Mouse (Mus musculus): ENCODE measurements at regions not wholly inside any gene's neighbourhood (a gene's known extent, or its start where the extent isn't known, plus 50 kb on each side); places are given as distances from the start of the nearest gene placed in this dataset.
"Not testable (repeated sequence)": the region's sequence is repeated elsewhere in the genome, so short reads cannot be mapped to it uniquely, and the experiment has no call there.

DNA sequence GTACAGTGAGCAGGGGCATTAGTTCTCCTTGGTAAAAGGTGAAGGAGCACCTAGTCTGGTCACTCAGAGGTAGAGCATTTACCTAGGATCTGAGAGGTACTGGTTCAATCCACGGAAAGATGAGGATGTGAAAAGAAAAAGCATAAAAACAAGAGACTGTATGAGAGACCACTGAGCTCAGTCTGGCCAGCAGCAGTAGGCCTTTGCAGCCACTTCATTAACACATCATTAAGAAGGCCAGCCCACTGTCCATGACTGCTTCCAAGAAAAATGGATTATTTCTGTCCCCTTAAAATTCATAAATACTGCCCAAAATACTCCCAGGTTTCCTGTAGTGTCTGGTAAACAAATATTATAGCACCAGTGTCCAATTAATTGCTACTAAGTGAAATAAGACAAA lies 499.3 kb upstream of the 4930578C19Rik start:
- no peak for DNase-seq (ENCODE audit: low spot score)

GRCm38 (mm10) chrX:18942612-18943011 lies 481.4 kb upstream of the 4930578C19Rik start:
- DNase-seq (ENCODE audit: low spot score), result no peak

DNA sequence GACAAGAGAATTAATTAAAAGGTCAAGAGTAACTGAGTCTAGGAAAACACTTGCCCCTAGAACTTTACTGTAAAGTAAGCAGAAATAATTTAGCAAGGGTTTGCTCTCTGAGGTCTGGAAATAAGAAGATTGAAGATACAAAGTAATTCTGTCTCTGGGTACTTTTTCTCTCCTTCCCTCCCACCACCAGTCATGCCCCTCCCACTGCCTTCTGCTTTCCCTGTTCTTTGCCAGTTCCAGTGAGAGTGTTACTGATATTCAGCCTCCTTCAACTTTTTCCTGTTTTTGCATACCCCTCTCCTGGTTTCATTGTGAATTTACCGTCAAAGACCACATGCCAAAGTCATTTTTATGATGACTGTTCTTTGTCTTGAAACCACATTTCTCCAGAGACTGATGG lies 472.1 kb upstream of the 4930578C19Rik start:
- peak; percentile 4 for DNase-seq (ENCODE audit: low spot score)

DNA sequence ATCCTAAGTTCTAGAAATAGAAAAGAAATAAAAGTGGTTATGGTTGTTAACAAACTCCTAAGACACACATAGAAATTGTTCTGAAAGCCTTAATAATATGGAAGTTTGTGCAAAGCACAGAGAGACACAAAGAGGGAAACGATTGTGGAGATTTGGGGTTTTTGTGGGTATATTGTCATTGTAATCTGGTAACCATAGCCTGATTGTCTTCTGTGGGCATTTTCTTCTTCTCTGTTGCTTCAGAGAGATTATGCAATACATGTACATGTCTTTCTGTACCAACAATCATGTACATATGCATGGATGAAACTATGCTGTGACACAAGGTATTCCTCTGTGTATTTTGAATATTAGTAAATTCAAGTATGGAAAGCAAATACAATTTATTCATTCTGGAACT lies 461.9 kb upstream of the 4930578C19Rik start:
- no peak for DNase-seq (ENCODE audit: low spot score)

GRCm38 (mm10) chrX:18921366-18922092 lies 460.3 kb upstream of the 4930578C19Rik start:
- no peak for DNase-seq (ENCODE audit: low spot score)

DNA sequence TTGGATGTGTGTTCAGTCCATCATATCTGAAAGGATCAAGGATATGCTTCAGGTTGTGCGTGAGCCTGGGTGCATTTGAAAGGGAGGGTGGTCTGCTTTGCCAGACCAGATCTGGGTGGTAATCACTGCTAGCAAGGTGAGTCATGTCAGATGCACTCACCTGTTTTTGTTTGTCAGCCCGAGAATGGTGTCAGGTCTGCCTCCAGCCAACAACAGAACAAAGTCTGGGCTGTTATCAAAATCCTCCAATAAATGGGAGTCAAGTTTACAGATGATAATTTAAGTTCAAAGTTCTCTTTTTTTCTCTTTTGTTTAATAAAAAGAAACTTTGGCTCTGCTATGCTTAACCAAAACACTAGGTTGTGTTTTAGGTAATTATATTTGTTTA lies 421.6 kb upstream of the 4930578C19Rik start:
- DNase-seq (ENCODE audit: low spot score), result no peak

GRCm38 (mm10) chrX:18882088-18882783 lies 421.0 kb upstream of the 4930578C19Rik start:
- DNase-seq (ENCODE audit: low spot score), result no peak

GRCm38 (mm10) chrX:18875734-18876133 lies 414.5 kb upstream of the 4930578C19Rik start:
- no peak for DNase-seq (ENCODE audit: low spot score)

DNA sequence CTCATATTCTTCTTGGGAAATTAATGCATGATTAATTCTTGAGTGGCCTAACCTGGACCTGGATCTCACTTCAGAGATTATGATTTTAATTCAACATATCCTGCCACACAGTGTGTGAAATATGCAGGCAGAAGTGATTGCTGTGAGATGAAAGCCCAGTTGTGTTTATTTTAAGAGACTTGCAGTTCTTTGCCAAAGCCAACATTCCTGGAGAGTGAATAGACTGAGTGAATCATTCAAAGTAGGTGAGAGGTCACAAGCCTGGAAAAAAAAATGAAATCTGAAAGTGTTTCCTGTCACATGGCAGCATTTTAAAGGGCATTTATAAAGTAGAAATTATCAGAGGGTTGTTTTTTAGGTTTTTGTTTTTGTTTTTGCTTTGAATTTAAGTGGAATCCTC lies 412.9 kb upstream of the 4930578C19Rik start:
- no peak for DNase-seq (ENCODE audit: low spot score)

GRCm38 (mm10) chrX:18838668-18839067 lies 377.5 kb upstream of the 4930578C19Rik start:
- DNase-seq (ENCODE audit: low spot score), result peak; percentile 4

DNA sequence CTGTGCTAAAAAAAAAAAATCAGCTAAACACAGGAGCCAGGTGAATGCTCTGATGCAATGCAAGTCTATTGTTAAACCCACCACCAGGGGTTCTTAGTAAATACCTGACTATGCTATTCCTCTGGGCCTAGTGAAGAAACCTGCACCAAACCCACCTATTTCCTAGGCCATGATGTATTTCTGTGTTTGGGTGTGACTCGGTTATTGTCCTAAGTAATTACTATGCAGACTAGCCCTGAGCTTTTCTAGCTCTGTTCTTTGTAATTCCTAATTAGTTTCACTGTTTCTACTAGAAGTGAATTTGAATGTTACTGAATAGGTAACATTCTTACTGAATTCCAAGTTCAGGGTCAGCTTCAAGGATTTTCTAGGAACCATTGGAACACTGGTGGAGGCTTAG lies 363.8 kb upstream of the 4930578C19Rik start:
- not testable (repeated sequence) for DNase-seq (ENCODE audit: low spot score)

- no peak for DNase-seq (ENCODE audit: low spot score)
Measured at GRCm38 (mm10) chrX:18814441-18814973, 353.3 kb upstream of the 4930578C19Rik start.
